Mouse (Mus musculus) urinary bladder, adult 2 months (tissue): ENCODE measurements around the gene Vmn1r121. TPM values are rescaled to one million over a fixed set of nuclear protein-coding genes. Genes with fewer than 3 reads are reported as not detected.
"Not testable (repeated sequence)": the region's sequence is repeated elsewhere in the genome, so short reads cannot be mapped to it uniquely, and the experiment has no call there.

Experiments used
- DNase-seq: peaks from one replicate; pipeline ENCODE4 v3.0.0; 2022; ENCODE audit warnings: low spot score
- polyA plus RNA-seq: library from polyadenylated mRNA; depleted of rRNA; stranded (reverse); fragments of >200 nt; gene quantifications from 2 replicates; pipeline ENCODE4 v1.2.3, GENCODE M21; 2012; rRNA removed

The Vmn1r121 gene
- not detected in 2 replicates for polyA plus RNA-seq

GRCm38 (mm10) chr7:21098413-21098812 is at the start of gene Vmn1r121:
TSS of gene Vmn1r121 (minus strand) at chr7:21098513.
- not testable (repeated sequence) for DNase-seq

GRCm38 (mm10) chr7:21134028-21134427 is 35.7 kb upstream of the Vmn1r121 start, which contains the start of gene Vmn1r122:
TSS of gene Vmn1r122 (minus strand) at chr7:21134128.
- not testable (repeated sequence) for DNase-seq

GRCm38 (mm10) chr7:21053684-21054083 is 44.6 kb downstream of the Vmn1r121 start, which contains the start of gene Vmn1r120:
TSS of gene Vmn1r120 (minus strand) at chr7:21053784.
- not testable (repeated sequence) for DNase-seq

Other genes with a start within 250 kb of the Vmn1r121 start
- not detected in 2 replicates for gene Vmn1r116, start 226.3 kb downstream of the Vmn1r121 start, polyA plus RNA-seq
- not detected in 2 replicates for gene Vmn1r117, start 214.4 kb downstream of the Vmn1r121 start, polyA plus RNA-seq
- gene Vmn1r118, start 186.2 kb downstream of the Vmn1r121 start, polyA plus RNA-seq: not detected in 2 replicates
- gene Vmn1r119, start 86.1 kb downstream of the Vmn1r121 start, polyA plus RNA-seq: not detected in 2 replicates
- gene Vmn1r120, start 44.7 kb downstream of the Vmn1r121 start, polyA plus RNA-seq: not detected in 2 replicates
- not detected in 2 replicates for gene Vmn1r122, start 35.6 kb upstream of the Vmn1r121 start, polyA plus RNA-seq
- not detected in 2 replicates for gene Vmn1r123, start 63.7 kb upstream of the Vmn1r121 start, polyA plus RNA-seq
- not detected in 2 replicates for gene Gm5157, start 91.9 kb upstream of the Vmn1r121 start, polyA plus RNA-seq
- gene Vmn1r124, start 162.1 kb upstream of the Vmn1r121 start, polyA plus RNA-seq: not detected in 2 replicates
- not detected in 2 replicates for gene Vmn1r125, start 173.7 kb upstream of the Vmn1r121 start, polyA plus RNA-seq
- not detected in 2 replicates for gene Vmn1r126, start 203.0 kb upstream of the Vmn1r121 start, polyA plus RNA-seq
- gene Vmn1r127, start 221.3 kb upstream of the Vmn1r121 start, polyA plus RNA-seq: not detected in 2 replicates